Mouse (Mus musculus) embryonic facial prominence, embryonic 14.5 days (tissue): ENCODE results near the gene Nfkbil1. TPM values are rescaled to one million over a fixed set of nuclear protein-coding genes. Genes with fewer than 3 reads are reported as not detected.

Experiments
- ATAC-seq: fragments of 200-750 bp; cut with Nextera tagmentation; 2 replicates; pipeline ENCODE4 v1.8.0; 2017; ENCODE audit warnings: low read depth, moderate number of reproducible peaks, moderate TSS enrichment
- DNase-seq: peaks from one replicate; pipeline ENCODE4 v3.0.0-alpha.2; 2015; ENCODE audit warnings: low spot score
- H3K27ac ChIP-seq: fragments of 300-500 bp; sonication (generic); replicated peaks from 2 replicates; pipeline ENCODE4 v1.5.1; 2014; ENCODE audit warnings: low read depth, mild to moderate bottlenecking, low read length, moderate library complexity
- H3K27me3 ChIP-seq: fragments of 300-500 bp; sonication (generic); replicated peaks from 2 replicates; pipeline ENCODE4 v1.6.1; 2014; ENCODE audit warnings: low read length; ENCODE audit not compliant: control insufficient read depth, insufficient read depth
- H3K36me3 ChIP-seq: fragments of 300-500 bp; sonication (generic); 2 replicates; pipeline ENCODE4 v1.6.1; 2014; ENCODE audit warnings: low read length, mixed read lengths; ENCODE audit not compliant: control insufficient read depth, insufficient read depth
- H3K4me1 ChIP-seq: fragments of 300-500 bp; sonication (generic); 2 replicates; pipeline ENCODE4 v1.6.1; 2014; ENCODE audit warnings: antibody characterized with exemption, low read length; ENCODE audit not compliant: control insufficient read depth, insufficient read depth
- H3K4me2 ChIP-seq: fragments of 300-500 bp; sonication (generic); 2 replicates; pipeline ENCODE4 v1.6.1; 2014; ENCODE audit warnings: low read depth, mild to moderate bottlenecking, low read length, moderate library complexity, mixed read lengths
- H3K4me3 ChIP-seq: fragments of 300-500 bp; sonication (generic); 2 replicates; pipeline ENCODE4 v1.5.1; 2014; ENCODE audit warnings: low read depth, mild to moderate bottlenecking, low read length
- H3K9ac ChIP-seq: fragments of 300-500 bp; sonication (generic); 2 replicates; pipeline ENCODE4 v1.6.1; 2014; ENCODE audit warnings: low read depth, mild to moderate bottlenecking, low read length, moderate library complexity, mixed read lengths
- H3K9me3 ChIP-seq: fragments of 300-500 bp; sonication (generic); 2 replicates; pipeline ENCODE4 v1.6.1; 2016; ENCODE audit warnings: low read length; ENCODE audit not compliant: control insufficient read depth
- WGBS: fragments of 180-500 bp; shearing (Covaris S2); extraction: QIAGEN DNeasy Blood & Tissue Kit; methylation state at CpG from one replicate; pipeline ENCODE4 v1.1.7; 2014; 5-methylcytosine and 5-hydroxymethylcytosine counted together
- polyA plus RNA-seq: library from polyadenylated mRNA; unstranded; fragments of >200 nt; fragmentation: Nextera tagmentation; extraction: Ambion mirVana; gene quantifications from 2 replicates; pipeline ENCODE4 v1.2.1, GENCODE M21; 2014

Nfkbil1 gene
- polyA plus RNA-seq, 1 experiment from 2014 or later = 3.3 TPM

DNA sequence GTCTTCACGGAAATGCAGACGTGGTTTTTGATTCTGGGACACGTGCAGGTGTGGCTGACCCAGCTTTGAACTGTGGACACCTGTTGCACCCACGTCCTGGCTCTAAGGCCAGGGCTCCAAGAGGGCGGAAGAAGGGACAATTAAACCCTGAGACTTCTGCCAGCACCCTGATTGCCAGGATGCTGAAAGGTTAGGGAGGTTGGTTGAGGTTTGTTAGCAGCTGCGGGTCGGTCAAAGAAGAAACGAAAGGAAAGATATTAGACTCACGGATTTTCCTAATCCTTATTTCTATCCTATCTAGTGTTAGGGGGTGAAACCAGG is 39.3 kb downstream of the Nfkbil1 start:
- 29% methylated on average over 9 of the region's 9 CpGs for WGBS
- Histone ChIP-seq H3K27me3 (peaks cover 37% of the 10 kb centered on the region), H3K4me1 (peaks cover 11% of the 10 kb centered on the region; the same call in 1 of the 2 replicates), H3K9ac (peak overlapping the region; percentile 60; the same call in 1 of the 2 replicates), H3K27ac (no peak overlapping the region), H3K9me3 (no peaks in the 10 kb centered on the region), H3K4me2 (peak overlapping the region; percentile 83), H3K4me3 (peak overlapping the region; percentile 46), H3K36me3 (no peaks in the 10 kb centered on the region)
- DNase-seq (no peak), ATAC-seq (no peak)

DNA sequence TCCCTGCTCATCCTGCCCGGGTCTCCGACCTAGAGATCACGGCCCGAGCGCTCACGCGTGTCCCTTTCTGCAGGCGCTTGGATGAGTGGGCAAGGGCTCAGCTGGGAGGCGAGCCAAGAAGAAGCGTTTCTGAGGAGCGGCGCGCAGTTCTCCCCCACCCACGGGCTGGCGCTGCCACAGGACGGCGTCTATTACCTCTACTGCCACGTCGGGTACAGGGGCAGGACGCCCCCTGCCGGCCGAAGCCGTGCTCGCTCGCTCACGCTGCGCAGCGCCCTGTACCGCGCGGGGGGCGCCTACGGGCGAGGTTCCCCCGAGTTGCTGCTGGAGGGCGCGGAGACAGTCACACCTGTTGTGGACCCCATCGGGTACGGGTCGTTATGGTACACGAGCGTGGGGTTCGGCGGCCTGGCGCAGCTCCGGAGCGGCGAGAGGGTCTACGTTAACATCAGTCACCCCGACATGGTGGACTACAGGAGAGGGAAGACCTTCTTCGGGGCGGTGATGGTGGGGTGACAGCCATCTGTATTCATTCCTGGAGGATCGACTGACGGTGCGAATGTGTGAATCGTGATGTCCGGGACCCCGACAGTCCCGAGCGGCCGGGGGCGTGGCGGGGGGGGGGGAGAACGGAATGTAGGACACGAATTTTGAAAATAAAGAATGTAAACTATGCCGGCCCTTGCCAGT is 39.8 kb downstream of the Nfkbil1 start:
- no peak overlapping the region for H3K27ac ChIP-seq
- peaks cover 11% of the 10 kb centered on the region; the same call in 1 of the 2 replicates for H3K4me1 ChIP-seq
- H3K9me3 ChIP-seq = no peaks in the 10 kb centered on the region
- H3K27me3 ChIP-seq = peaks cover 37% of the 10 kb centered on the region
- peak overlapping the region; percentile 46 for H3K4me3 ChIP-seq
- ATAC-seq = peak; percentile 92
- no peaks in the 10 kb centered on the region for H3K36me3 ChIP-seq
- peak overlapping the region; percentile 83 for H3K4me2 ChIP-seq
- peak; percentile 77 for DNase-seq
- peak overlapping the region; percentile 60 for H3K9ac ChIP-seq
- WGBS = 1% methylated on average over 50 of the region's 66 CpGs

DNA sequence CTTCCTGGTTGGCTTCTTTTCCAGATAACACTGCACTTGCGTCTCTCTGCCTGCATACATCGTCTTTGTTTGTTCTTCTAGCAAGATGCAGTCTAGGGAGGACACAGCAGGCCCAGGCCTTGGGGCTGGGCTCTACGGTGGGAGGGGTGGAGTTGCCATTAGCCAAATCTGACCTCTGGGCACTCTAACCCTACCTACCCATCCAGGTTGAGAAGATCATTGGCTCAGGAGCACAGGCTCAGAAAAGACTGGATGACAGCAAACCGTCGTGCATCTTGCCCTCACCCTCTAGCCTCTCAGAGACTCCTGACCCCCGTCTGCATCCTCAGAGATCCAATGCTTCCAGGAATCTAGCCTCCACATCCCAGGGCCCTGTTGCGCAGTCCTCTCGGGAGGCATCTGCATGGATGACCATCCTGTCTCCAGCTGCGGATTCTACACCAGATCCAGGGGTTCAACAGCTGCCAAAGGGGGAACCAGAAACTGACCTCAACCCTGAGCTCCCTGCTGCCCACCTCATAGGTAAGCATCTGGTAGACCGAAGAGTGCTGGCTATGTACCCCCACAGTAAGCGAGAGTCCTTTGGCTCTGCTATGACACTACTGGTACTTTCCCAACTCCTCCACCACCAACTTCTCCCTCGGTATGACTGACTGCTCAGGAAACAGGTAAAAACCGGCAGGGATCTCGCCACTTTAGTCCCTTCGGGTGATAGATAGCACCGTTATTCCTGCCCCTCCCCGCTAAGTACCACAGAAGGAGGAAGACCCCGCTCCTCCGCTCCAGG is 40.6 kb downstream of the Nfkbil1 start:
- WGBS = 43% methylated on average over 18 of the region's 19 CpGs
- Histone ChIP-seq H3K36me3 (no peaks in the 10 kb centered on the region), H3K4me3 (peak overlapping the region; percentile 46), H3K4me1 (peaks cover 11% of the 10 kb centered on the region; the same call in 1 of the 2 replicates), H3K27ac (no peak overlapping the region), H3K4me2 (peak overlapping the region; percentile 83), H3K27me3 (peaks cover 37% of the 10 kb centered on the region), H3K9ac (peak overlapping the region; percentile 60), H3K9me3 (no peaks in the 10 kb centered on the region)
- ATAC-seq (0 out of 2 replicates have a peak, but pooled peaks have one; percentile 31), DNase-seq (no peak)

DNA sequence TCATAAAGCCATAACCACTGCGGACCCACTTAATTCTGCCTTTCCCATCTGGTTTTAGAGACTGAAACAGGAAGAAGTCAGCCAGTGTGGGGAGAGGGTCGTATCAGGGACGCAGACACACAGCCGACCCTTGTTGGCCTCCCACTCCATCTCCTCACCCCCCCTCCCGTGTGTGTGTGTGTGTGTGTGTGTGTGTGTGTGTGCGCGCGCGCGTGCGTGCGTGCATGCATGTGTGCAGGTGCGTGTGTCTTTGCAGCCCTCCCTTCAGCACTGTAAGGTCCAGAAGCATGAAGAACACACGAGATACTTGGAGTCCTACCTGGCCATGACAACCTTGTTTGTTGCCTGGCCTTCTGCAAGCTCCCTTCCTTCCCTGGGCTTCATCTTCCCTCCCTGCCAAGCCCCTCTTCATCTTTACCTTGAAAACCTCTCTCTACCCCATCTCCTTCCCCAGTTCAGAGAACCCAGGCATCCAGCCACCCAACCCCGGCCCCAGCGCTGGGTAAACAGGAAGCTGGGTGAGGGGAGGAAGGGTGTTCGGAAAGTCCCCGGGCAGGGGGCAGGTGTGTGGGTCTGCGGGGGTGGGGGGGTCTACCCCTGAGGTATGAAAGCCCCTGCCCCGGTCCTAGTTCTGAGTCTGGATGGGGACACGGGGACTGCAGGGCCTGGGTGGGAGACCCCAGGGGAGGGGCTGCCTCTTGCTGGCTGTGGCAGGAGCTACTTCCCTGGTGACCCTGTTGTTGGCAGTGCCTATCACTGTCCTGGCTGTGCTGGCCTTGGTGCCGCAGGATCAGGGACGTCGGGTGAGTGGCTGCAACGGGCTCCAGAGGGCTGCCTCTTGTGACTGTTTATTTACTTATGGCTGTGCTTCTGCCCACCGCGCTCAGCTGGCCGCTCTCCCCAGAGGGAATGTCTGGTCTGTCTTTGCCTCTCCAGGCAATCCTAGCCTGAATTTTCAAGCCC is 41.4 kb downstream of the Nfkbil1 start, which contains the start of gene Ltb:
Ltb (plus strand) TSS at position 559 of the 963 bp plus-strand sequence.
- peak within 1 kb of the TSS; percentile 60 for H3K9ac ChIP-seq
- H3K4me3 ChIP-seq = peak within 1 kb of the TSS; percentile 46

DNA sequence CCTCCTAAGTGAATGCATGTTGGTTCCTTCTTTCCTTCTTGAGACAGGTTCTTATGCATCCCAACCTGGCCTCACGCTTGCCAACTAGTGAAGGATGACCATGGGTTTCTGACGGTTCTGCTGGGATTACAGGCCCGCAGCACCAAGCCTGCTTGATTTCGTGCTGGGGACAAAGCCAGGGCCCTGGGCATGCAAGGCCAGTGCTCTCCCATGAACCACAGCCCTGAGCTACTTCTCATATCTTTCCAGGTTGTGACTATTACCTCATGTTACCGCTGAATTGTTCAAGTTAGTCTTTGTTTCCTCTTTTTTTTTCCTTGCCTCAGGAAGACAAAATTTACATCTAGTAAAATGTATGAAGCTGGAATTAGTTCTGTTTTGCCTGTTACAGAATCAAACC is 42.7 kb downstream of the Nfkbil1 start:
- 77% methylated on average over 5 of the region's 5 CpGs for WGBS
- Histone ChIP-seq H3K4me2 (no peak overlapping the region), H3K27ac (no peak overlapping the region), H3K27me3 (peaks cover 30% of the 10 kb centered on the region), H3K4me1 (peaks cover 11% of the 10 kb centered on the region; the same call in 1 of the 2 replicates), H3K9ac (no peak overlapping the region), H3K36me3 (no peaks in the 10 kb centered on the region), H3K9me3 (no peaks in the 10 kb centered on the region), H3K4me3 (no peak overlapping the region)
- DNase-seq (no peak), ATAC-seq (no peak)

More for the DNA sequence above, 41.4 kb downstream of the Nfkbil1 start, which contains the start of gene Ltb:
- ATAC-seq (no peak), DNase-seq (no peak)
- Histone ChIP-seq H3K4me1 (peaks cover 11% of the 10 kb centered on the region; the same call in 1 of the 2 replicates), H3K27me3 (peaks cover 35% of the 10 kb centered on the region), H3K9me3 (no peaks in the 10 kb centered on the region), H3K4me2 (peak within 1 kb of the TSS; percentile 83), H3K36me3 (no peaks in the 10 kb centered on the region), H3K27ac (no peak within 1 kb of the TSS)
- WGBS = 57% methylated on average over 28 of the region's 28 CpGs

DNA sequence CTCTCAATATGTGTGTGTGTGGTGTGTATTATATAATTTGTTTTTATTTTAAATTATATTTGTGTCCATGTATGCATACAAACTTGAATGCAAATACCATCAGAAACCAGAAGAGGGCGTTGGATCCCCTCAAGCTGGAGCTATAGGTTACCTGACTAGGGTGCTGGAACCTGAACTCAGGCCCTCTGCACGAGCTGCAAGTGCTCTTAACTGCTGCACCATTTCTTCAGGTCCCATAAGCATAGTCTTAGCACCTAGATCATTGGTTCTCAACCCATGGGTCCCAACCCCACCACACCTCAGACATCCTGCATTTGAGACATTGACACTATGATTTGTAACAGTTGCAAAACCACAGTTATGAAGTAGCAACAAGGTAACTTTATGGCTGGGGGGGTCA is 43.9 kb downstream of the Nfkbil1 start:
- ATAC-seq (no peak), DNase-seq (no peak)
- no peak overlapping the region for H3K4me2 ChIP-seq
- 63% methylated on average over 2 of the region's 2 CpGs for WGBS
- H3K27ac ChIP-seq = no peak overlapping the region
- H3K4me1 ChIP-seq = peaks cover 11% of the 10 kb centered on the region; the same call in 1 of the 2 replicates
- no peak overlapping the region for H3K9ac ChIP-seq
- no peak overlapping the region for H3K4me3 ChIP-seq
- H3K27me3 ChIP-seq = peaks cover 26% of the 10 kb centered on the region
- H3K9me3 ChIP-seq = no peaks in the 10 kb centered on the region
- H3K36me3 ChIP-seq = no peaks in the 10 kb centered on the region

DNA sequence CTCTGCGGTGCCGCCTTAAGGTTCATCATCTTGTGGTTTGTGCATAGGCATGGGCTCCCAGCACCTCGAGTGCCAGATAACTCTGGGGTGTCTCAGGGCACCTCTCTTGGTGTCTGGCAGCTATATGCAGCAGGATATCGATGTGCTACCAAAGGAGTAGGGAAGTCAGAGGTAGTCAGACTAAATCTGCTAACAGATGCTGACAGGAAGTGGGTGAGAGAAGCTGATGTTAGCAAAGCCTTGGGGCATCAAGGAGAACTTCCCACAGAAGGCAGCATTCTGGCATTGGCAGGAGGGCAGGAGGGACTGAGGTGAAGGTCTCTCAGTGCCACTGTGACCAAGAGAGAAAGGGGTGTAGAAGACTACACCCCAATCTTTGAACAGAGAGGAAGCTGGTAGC is 45.5 kb downstream of the Nfkbil1 start:
- ATAC-seq = no peak
- WGBS = 63% methylated on average over 4 of the region's 4 CpGs

DNA sequence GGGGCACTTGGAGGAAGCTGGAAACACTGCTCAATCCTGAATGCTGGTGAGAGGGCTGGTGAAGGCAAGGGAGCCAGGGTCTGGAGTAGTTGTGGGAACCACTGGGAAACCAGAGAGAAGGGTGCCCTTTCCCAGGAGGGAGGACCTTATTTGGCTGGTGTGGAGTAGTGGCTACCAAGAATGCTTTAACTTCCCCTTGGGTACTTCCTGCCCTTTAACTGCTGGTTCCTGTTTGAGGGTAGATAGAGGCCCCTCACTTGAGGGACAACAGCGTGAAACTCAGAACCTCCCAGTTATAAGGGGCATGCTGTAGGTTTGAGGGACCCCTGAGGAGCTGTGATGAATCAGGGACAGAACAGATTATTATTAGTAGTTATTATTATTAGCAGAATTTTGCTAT is 46.4 kb downstream of the Nfkbil1 start:
- DNase-seq (no peak), ATAC-seq (no peak)
- WGBS = 65% methylated on average over 1 of the region's 1 CpGs
- no peaks in the 10 kb centered on the region for H3K9me3 ChIP-seq
- no peaks in the 10 kb centered on the region for H3K36me3 ChIP-seq
- H3K27ac ChIP-seq = no peak overlapping the region
- H3K27me3 ChIP-seq = 0 out of 2 replicates have a peak, but pooled peaks cover under 1% of the 10 kb centered on the region
- no peak overlapping the region for H3K4me3 ChIP-seq
- H3K9ac ChIP-seq = no peak overlapping the region
- H3K4me1 ChIP-seq = peaks cover 9% of the 10 kb centered on the region; the same call in 1 of the 2 replicates
- H3K4me2 ChIP-seq = no peak overlapping the region

More for the DNA sequence above, 45.5 kb downstream of the Nfkbil1 start:
- H3K9ac ChIP-seq = no peak overlapping the region
- peaks cover 9% of the 10 kb centered on the region; the same call in 1 of the 2 replicates for H3K4me1 ChIP-seq
- no peaks in the 10 kb centered on the region for H3K9me3 ChIP-seq
- H3K27ac ChIP-seq = no peak overlapping the region
- no peak overlapping the region for H3K4me2 ChIP-seq
- H3K27me3 ChIP-seq = peaks cover 10% of the 10 kb centered on the region
- no peak overlapping the region for H3K4me3 ChIP-seq
- no peaks in the 10 kb centered on the region for H3K36me3 ChIP-seq
- no peak for DNase-seq
